Mouse (Mus musculus) liver, embryonic 13.5 days (tissue): ENCODE results near the gene Nr5a2. TPM values are rescaled to one million over a fixed set of nuclear protein-coding genes. Genes with fewer than 3 reads are reported as not detected.

Experiments
- ATAC-seq: fragments of 200-750 bp; cut with Nextera tagmentation; 2 replicates; pipeline ENCODE4 v1.8.0; 2017; ENCODE audit warnings: low read depth, mild to moderate bottlenecking, moderate number of reproducible peaks, moderate library complexity
- DNase-seq: peaks from one replicate; pipeline ENCODE4 v3.0.0; 2022
- H3K27ac ChIP-seq: fragments of 300-500 bp; sonication (generic); 2 replicates; pipeline ENCODE4 v1.5.1; 2015; ENCODE audit warnings: moderate library complexity, mild to moderate bottlenecking, inconsistent platforms
- H3K27me3 ChIP-seq: fragments of 300-500 bp; sonication (generic); 2 replicates; pipeline ENCODE4 v1.6.1; 2015; ENCODE audit warnings: mild to moderate bottlenecking, inconsistent platforms
- H3K36me3 ChIP-seq: fragments of 300-500 bp; sonication (generic); 2 replicates; pipeline ENCODE4 v1.6.1; 2015; ENCODE audit warnings: mild to moderate bottlenecking, inconsistent platforms
- H3K4me1 ChIP-seq: fragments of 300-500 bp; sonication (generic); replicated peaks from 2 replicates; pipeline ENCODE4 v1.6.1; 2015; ENCODE audit warnings: inconsistent platforms
- H3K4me2 ChIP-seq: fragments of 300-500 bp; sonication (generic); 2 replicates; pipeline ENCODE4 v1.6.1; 2015; ENCODE audit warnings: inconsistent platforms, mild to moderate bottlenecking, moderate library complexity
- H3K4me3 ChIP-seq: fragments of 300-500 bp; sonication (generic); replicated peaks from 2 replicates; pipeline ENCODE4 v1.5.1; 2015; ENCODE audit warnings: mild to moderate bottlenecking, inconsistent platforms
- H3K9ac ChIP-seq: fragments of 300-500 bp; sonication (generic); 2 replicates; pipeline ENCODE4 v1.6.1; 2015; ENCODE audit warnings: mild to moderate bottlenecking, inconsistent platforms
- H3K9me3 ChIP-seq: fragments of 300-500 bp; sonication (generic); replicated peaks from 2 replicates; pipeline ENCODE4 v1.6.1; 2016; ENCODE audit warnings: inconsistent platforms
- WGBS: fragments of 180-500 bp; shearing (Covaris S2); methylation state at CpG from one replicate; pipeline ENCODE4 v1.1.7; 2015; ENCODE audit not compliant: insufficient replicate concordance; 5-methylcytosine and 5-hydroxymethylcytosine counted together
- polyA plus RNA-seq: library from polyadenylated mRNA; unstranded; fragments of >200 nt; fragmentation: Nextera tagmentation; extraction: Ambion mirVana; gene quantifications from 2 replicates; pipeline ENCODE4 v1.2.1, GENCODE M21; 2015

The Nr5a2 gene
- polyA plus RNA-seq, result 1.4 and 2.6 TPM in 2 replicates

DNA sequence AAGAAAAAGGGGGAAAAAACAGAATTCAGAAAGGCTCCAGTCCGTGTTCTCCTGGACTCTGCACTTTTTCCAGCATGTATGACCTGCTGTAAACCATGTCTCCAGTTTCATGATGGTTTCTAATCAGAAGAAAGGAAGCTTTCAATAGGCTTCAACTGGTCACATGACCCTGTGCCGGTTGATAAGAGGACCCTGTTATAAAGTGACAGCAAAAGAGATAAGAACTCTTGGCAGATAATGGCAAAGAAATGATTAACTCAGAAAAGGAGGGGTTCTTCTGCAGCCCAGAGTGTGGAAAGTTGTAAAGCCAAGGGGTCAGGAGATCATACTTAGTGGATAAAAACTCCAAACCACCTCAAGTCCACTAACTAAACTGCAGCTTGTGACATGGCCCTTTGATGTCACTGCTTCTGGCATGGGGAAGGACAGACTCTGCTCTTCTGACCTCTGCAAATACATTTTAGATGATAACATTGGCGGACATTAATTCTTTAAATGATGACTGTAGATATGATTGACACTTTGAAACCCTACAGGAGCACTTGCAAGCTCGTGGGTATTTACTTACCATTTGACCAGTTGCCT is at the start of gene Nr5a2:
Gene Nr5a2 (minus strand): TSS at position 21 of the 585 bp plus-strand sequence.
- Histone ChIP-seq H3K9me3 (no peaks in the 10 kb centered on the region), H3K9ac (peak within 1 kb of the TSS; percentile 27; the same call in 1 of the 2 replicates), H3K27me3 (peaks cover 34% of the 10 kb centered on the region), H3K4me1 (0 out of 2 replicates have a peak, but pooled peaks cover 2% of the 10 kb centered on the region), H3K4me3 (peak within 1 kb of the TSS; percentile 34), H3K27ac (peak within 1 kb of the TSS; percentile 71), H3K36me3 (no peaks in the 10 kb centered on the region), H3K4me2 (peak within 1 kb of the TSS; percentile 47)
- WGBS, result 31% methylated on average over 4 of the region's 4 CpGs
- ATAC-seq, result peak; percentile 78
- no peak for DNase-seq

DNA sequence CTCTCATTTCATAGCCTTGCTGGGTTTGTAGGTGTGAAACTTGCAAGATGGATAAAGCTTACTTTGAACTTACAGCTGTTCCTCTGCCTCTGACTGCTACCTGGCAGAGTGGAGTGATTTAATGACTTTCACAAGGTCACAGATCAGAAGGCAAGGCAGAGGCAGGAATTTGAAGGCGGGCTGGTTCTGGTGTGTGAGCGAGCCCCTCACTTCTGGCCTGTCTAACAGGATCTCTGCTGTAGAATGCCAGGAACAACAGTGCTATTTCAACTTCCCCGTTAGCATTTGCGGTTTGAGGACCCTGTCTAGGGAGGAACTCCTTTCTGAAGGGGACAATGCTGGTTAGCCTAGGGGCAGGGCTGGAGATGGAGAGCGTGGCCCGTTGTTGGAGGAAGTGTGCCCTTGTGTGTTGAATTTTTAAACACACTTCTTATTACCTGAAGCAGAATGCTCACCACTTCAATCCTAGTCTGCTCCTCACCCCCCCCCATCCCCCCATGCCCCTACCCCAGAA is 48.5 kb upstream of the Nr5a2 start:
- no peak for ATAC-seq
- peaks cover 11% of the 10 kb centered on the region; the same call in 1 of the 2 replicates for H3K4me1 ChIP-seq
- WGBS, result 18% methylated on average over 6 of the region's 6 CpGs

GRCm38 (mm10) chr1:137003816-137004215 is 43.6 kb upstream of the Nr5a2 start:
- Histone ChIP-seq H3K4me2 (no peak overlapping the region), H3K27me3 (no peaks in the 10 kb centered on the region), H3K9ac (no peak overlapping the region), H3K36me3 (no peaks in the 10 kb centered on the region), H3K4me3 (no peak overlapping the region), H3K9me3 (no peaks in the 10 kb centered on the region), H3K27ac (no peak overlapping the region), H3K4me1 (no peaks in the 10 kb centered on the region)
- no peak for DNase-seq
- ATAC-seq, result no peak
- 67% methylated on average over 1 of the region's 1 CpGs for WGBS

More for the DNA sequence above, 48.5 kb upstream of the Nr5a2 start:
- H3K4me3 ChIP-seq, result no peak overlapping the region
- no peak for DNase-seq
- no peak overlapping the region for H3K9ac ChIP-seq
- no peaks in the 10 kb centered on the region for H3K9me3 ChIP-seq
- H3K27ac ChIP-seq, result no peak overlapping the region
- H3K36me3 ChIP-seq, result no peaks in the 10 kb centered on the region
- H3K27me3 ChIP-seq, result no peaks in the 10 kb centered on the region
- no peak overlapping the region for H3K4me2 ChIP-seq

- Histone ChIP-seq H3K27ac (no peak overlapping the region), H3K9ac (no peak overlapping the region), H3K4me1 (no peaks in the 10 kb centered on the region), H3K9me3 (no peaks in the 10 kb centered on the region), H3K36me3 (no peaks in the 10 kb centered on the region), H3K27me3 (no peaks in the 10 kb centered on the region), H3K4me2 (no peak overlapping the region), H3K4me3 (no peak overlapping the region)
- WGBS, result 64% methylated on average over 1 of the region's 1 CpGs
- DNase-seq (no peak), ATAC-seq (no peak)
These were observed 42.9 kb upstream of the Nr5a2 start for GRCm38 (mm10) chr1:137003144-137003543.

DNA sequence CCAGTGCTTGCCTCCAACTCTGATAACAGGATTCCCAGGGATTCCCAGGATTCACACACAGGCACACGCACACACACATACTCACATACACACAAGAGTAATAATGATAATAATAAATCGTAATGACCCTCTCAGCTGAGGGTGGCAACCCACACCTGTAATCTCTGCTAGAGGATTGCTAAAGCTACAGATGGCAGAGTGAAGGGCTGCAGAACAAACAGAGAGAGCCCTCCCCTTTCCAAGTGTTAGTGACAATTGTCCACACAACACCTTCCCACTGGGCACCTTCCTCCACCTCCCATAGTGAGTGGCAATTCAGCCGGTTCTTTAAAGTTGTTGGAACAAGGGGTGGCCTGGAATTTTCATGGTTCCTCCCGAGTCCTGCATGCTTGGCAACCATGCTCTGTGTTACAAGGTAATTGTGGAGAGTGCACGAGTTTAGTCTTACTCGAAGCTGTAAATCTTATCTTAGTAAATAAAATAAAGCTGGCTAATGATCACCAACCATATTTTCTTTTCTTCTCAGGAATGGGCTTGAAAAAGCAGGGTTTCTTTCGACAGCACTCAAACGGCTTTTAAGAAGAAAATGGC is 31.6 kb upstream of the Nr5a2 start:
- no peak overlapping the region for H3K9ac ChIP-seq
- H3K4me3 ChIP-seq, result no peak overlapping the region
- H3K36me3 ChIP-seq, result no peaks in the 10 kb centered on the region
- H3K27ac ChIP-seq, result no peak overlapping the region
- no peaks in the 10 kb centered on the region for H3K9me3 ChIP-seq
- no peak overlapping the region for H3K4me2 ChIP-seq
- ATAC-seq (no peak), DNase-seq (no peak)
- no peaks in the 10 kb centered on the region for H3K4me1 ChIP-seq
- WGBS, result 56% methylated on average over 8 of the region's 8 CpGs
- H3K27me3 ChIP-seq, result no peaks in the 10 kb centered on the region

DNA sequence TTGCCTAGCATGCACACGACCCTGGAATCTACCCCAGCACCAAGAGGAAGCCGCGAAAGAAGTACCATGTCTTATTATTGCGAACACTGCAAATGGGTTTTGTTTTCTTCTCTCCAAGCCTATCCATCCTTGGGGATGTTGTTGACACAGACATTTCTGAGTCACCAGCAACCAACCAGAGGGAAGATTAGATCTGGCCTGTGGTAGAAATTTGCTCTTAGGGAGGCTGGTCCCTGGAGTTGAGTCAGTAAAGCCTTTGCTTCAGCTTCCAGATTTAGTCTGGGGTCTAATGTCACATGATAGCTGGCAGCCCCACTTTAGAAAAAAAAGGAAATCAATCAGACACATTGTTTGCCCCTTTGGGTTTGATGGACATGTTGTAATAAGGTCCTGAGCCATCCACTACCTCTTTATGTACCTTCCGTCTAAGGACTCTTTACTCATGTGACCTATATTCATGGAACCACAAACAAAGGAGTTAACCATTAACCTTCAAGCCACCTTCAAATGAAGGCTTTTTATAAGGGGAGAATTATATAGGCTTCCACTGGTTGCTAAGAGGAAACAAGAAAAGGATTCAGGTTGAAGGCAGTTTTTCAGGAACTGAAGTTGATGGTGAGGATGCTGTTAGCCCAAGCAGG is 20.1 kb upstream of the Nr5a2 start:
- no peaks in the 10 kb centered on the region for H3K36me3 ChIP-seq

DNA sequence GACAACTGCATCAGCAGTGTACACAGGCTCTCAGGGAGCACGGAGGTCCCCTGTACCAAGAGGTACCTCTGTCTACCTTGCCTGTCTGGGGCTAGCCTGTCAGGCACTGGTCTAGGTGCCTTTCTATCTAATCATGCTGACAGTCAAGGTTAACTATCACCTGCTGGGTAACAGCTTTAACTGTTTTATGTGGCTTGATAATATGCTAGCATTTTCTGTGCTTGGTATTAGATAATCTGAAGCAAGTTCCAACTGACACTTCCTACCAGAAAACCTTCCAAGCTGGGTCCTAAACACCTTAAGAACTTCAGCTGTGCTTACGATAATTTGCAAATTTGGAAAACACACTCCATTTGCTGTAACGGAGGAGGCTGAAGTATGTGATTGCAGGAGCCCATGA is 17.6 kb upstream of the Nr5a2 start:
- no peak for ATAC-seq
- Histone ChIP-seq H3K27ac (no peak overlapping the region), H3K36me3 (no peaks in the 10 kb centered on the region), H3K4me2 (no peak overlapping the region), H3K9ac (no peak overlapping the region), H3K4me3 (no peak overlapping the region), H3K27me3 (no peaks in the 10 kb centered on the region), H3K4me1 (no peaks in the 10 kb centered on the region), H3K9me3 (no peaks in the 10 kb centered on the region)
- 65% methylated on average over 3 of the region's 3 CpGs for WGBS
- no peak for DNase-seq

More for the DNA sequence above, 20.1 kb upstream of the Nr5a2 start:
- no peaks in the 10 kb centered on the region for H3K27me3 ChIP-seq
- no peak overlapping the region for H3K4me3 ChIP-seq
- no peaks in the 10 kb centered on the region for H3K4me1 ChIP-seq
- 50% methylated on average over 5 of the region's 5 CpGs for whole genome bisulfite sequencing
- 0 out of 2 replicates have a peak, but pooled peaks have one; percentile 43 for ATAC-seq
- no peak overlapping the region for H3K9ac ChIP-seq
- no peaks in the 10 kb centered on the region for H3K9me3 ChIP-seq
- DNase-seq, result no peak
- no peak overlapping the region for H3K27ac ChIP-seq
- no peak overlapping the region for H3K4me2 ChIP-seq

- Histone ChIP-seq H3K4me3 (no peak overlapping the region), H3K27ac (no peak overlapping the region), H3K27me3 (no peaks in the 10 kb centered on the region), H3K4me2 (no peak overlapping the region), H3K9ac (no peak overlapping the region), H3K4me1 (no peaks in the 10 kb centered on the region), H3K36me3 (no peaks in the 10 kb centered on the region), H3K9me3 (no peaks in the 10 kb centered on the region)
- 39% methylated on average over 3 of the region's 3 CpGs for WGBS
- DNase-seq (no peak), ATAC-seq (no peak)
These were observed 13.8 kb upstream of the Nr5a2 start for GRCm38 (mm10) chr1:136974040-136974439.

- Histone ChIP-seq H3K36me3 (no peaks in the 10 kb centered on the region), H3K9me3 (no peaks in the 10 kb centered on the region), H3K4me3 (no peak overlapping the region), H3K27ac (no peak overlapping the region), H3K9ac (no peak overlapping the region), H3K27me3 (no peaks in the 10 kb centered on the region), H3K4me2 (no peak overlapping the region), H3K4me1 (no peaks in the 10 kb centered on the region)
- WGBS, result 54% methylated on average over 5 of the region's 5 CpGs
- no peak for DNase-seq
- ATAC-seq, result peak; percentile 39; the same call in 1 of the 2 replicates
These were observed 12.8 kb upstream of the Nr5a2 start for GRCm38 (mm10) chr1:136973016-136973415.

DNA sequence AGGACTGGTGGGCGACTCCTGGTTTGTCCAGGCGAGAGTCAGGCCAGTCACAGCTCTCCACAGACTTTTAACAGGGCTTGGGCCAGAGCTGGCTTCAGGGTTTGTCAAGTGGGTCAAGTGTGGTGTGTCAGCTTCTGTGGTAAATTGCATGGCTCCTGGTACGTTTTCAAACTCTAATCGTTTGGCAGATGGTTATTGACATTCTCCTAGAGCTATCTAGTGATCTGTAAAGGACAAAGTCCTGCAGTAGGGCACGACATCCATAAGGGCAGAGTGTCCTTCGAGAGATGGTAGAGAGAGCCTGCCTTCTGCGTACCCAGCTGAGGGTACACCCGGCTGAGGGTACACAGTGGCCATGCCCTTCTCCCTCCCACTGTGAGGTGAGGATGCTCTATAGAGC is 10.7 kb upstream of the Nr5a2 start:
- H3K9me3 ChIP-seq, result no peaks in the 10 kb centered on the region
- no peak for DNase-seq
- no peak overlapping the region for H3K4me2 ChIP-seq
- H3K4me1 ChIP-seq, result no peaks in the 10 kb centered on the region
- no peak overlapping the region for H3K4me3 ChIP-seq
- H3K27me3 ChIP-seq, result no peaks in the 10 kb centered on the region
- no peak overlapping the region for H3K9ac ChIP-seq
- WGBS, result 64% methylated on average over 8 of the region's 8 CpGs
- H3K36me3 ChIP-seq, result no peaks in the 10 kb centered on the region
- no peak overlapping the region for H3K27ac ChIP-seq
- ATAC-seq, result no peak

GRCm38 (mm10) chr1:136966728-136967386 is 6.6 kb upstream of the Nr5a2 start:
- no peak for DNase-seq
- no peak for ATAC-seq

More at GRCm38 (mm10) chr1:136966728-136967386, 6.6 kb upstream of the Nr5a2 start:
- H3K4me1 ChIP-seq, result no peaks in the 10 kb centered on the region
- no peaks in the 10 kb centered on the region for H3K27me3 ChIP-seq
- 61% methylated on average over 12 of the region's 12 CpGs for WGBS
- H3K4me3 ChIP-seq, result no peak overlapping the region
- H3K4me2 ChIP-seq, result no peak overlapping the region
- no peak overlapping the region for H3K9ac ChIP-seq
- H3K9me3 ChIP-seq, result no peaks in the 10 kb centered on the region
- H3K36me3 ChIP-seq, result no peaks in the 10 kb centered on the region
- no peak overlapping the region for H3K27ac ChIP-seq
